Mouse (Mus musculus) monocyte, adult 5-6 weeks (primary cell): Measurements from ENCODE around the gene Vmn1r94. TPM values are rescaled to one million over a fixed set of nuclear protein-coding genes. Genes with fewer than 3 reads are reported as not detected.
"Not testable (repeated sequence)": the region's sequence is repeated elsewhere in the genome, so short reads cannot be mapped to it uniquely, and the experiment has no call there.

ENCODE experiments used
- ATAC-seq: fragments of 153-309, 156-312 bp; replicated peaks from 2 replicates; pipeline ENCODE4 v1.8.0; 2017; ENCODE audit warnings: mild to moderate bottlenecking; ENCODE audit not compliant: low TSS enrichment, insufficient number of reproducible peaks, severe bottlenecking, poor library complexity, low FRiP score
- total RNA-seq: library from RNA; stranded (forward); fragments of 200-1000, 200-491, 200-594 nt; gene quantifications from 3 replicates; pipeline ENCODE4 v1.2.3, GENCODE M21; 2017

Gene Vmn1r94
- total RNA-seq: not detected in 3 replicates

GRCm38 (mm10) chr7:20168277-20168676 lies at the start of gene Vmn1r94:
Gene Vmn1r94 (minus strand): TSS chr7:20168377.
- not testable (repeated sequence) for ATAC-seq

- ATAC-seq: not testable (repeated sequence)
These were observed 37.3 kb upstream of the Vmn1r94 start, which contains the start of gene Gm6164 for GRCm38 (mm10) chr7:20205507-20205906. Gene Gm6164 (minus strand): TSS chr7:20205607.

GRCm38 (mm10) chr7:20193410-20193809 lies 25.2 kb upstream of the Vmn1r94 start, which contains the start of gene Vmn1r95:
Gene Vmn1r95 (plus strand): TSS chr7:20193710.
- not testable (repeated sequence) for ATAC-seq

GRCm38 (mm10) chr7:20138988-20139387 lies 29.2 kb downstream of the Vmn1r94 start, which contains the start of gene Vmn1r93:
Gene Vmn1r93 (minus strand): TSS chr7:20139088.
- not testable (repeated sequence) for ATAC-seq

- not testable (repeated sequence) for ATAC-seq
These were observed 45.7 kb downstream of the Vmn1r94 start, which contains the start of gene Gm16442 for GRCm38 (mm10) chr7:20122479-20122878. Gene Gm16442 (minus strand): TSS chr7:20122579.

Other genes starting within 250 kb of the Vmn1r94 start
- gene Pvr, start 247.2 kb downstream of the Vmn1r94 start, total RNA-seq: 8.2 to 13.6 TPM (median 12.2 TPM) in 3 replicates
- 0.75 TPM in 1 of 3 replicates, not detected in the others for gene Igsf23, start 217.6 kb downstream of the Vmn1r94 start, total RNA-seq
- not detected in 3 replicates for gene Ceacam20, start 203.0 kb downstream of the Vmn1r94 start, total RNA-seq
- gene Nlrp9b, start 176.9 kb downstream of the Vmn1r94 start, total RNA-seq: not detected in 3 replicates
- gene Vmn1r91, start 68.7 kb downstream of the Vmn1r94 start, total RNA-seq: not detected in 3 replicates
- not detected in 3 replicates for gene Gm16442, start 45.8 kb downstream of the Vmn1r94 start, total RNA-seq
- not detected in 3 replicates for gene Vmn1r93, start 29.3 kb downstream of the Vmn1r94 start, total RNA-seq
- not detected in 3 replicates for gene Vmn1r95, start 25.3 kb upstream of the Vmn1r94 start, total RNA-seq
- gene Gm6164, start 37.2 kb upstream of the Vmn1r94 start, total RNA-seq: not detected in 3 replicates
- not detected in 3 replicates for gene Gm4498, start 65.5 kb upstream of the Vmn1r94 start, total RNA-seq
- gene Gm5890, start 94.5 kb upstream of the Vmn1r94 start, total RNA-seq: not detected in 3 replicates
- not detected in 3 replicates for gene Gm4133, start 165.7 kb upstream of the Vmn1r94 start, total RNA-seq
- not detected in 3 replicates for gene Gm5728, start 207.0 kb upstream of the Vmn1r94 start, total RNA-seq
- gene Vmn1r100, start 249.6 kb upstream of the Vmn1r94 start, total RNA-seq: not detected in 3 replicates